Mouse (Mus musculus): ENCODE measurements around the gene Sdccag8. TPM values are rescaled to one million over a fixed set of nuclear protein-coding genes. Genes with fewer than 3 reads are reported as not detected.

Gene Sdccag8
- polyA plus RNA-seq, 1 experiment from 2014 or later = 18.2 TPM

- no peaks in the 10 kb centered on the region for H3K27me3 ChIP-seq (replicated peaks; ENCODE audit: control insufficient read depth, insufficient read depth, low read length)
- no peak overlapping the region for H3K27ac ChIP-seq (replicated peaks; ENCODE audit: low read depth, low read length)
- no peak overlapping the region for H3K4me2 ChIP-seq (ENCODE audit: low read depth, low read length)
- ATAC-seq (ENCODE audit: low read depth) (no peak), DNase-seq (ENCODE audit: low spot score) (no peak)
- no peaks in the 10 kb centered on the region for H3K4me1 ChIP-seq (ENCODE audit: control insufficient read depth, insufficient read depth, low read length)
- H3K36me3 ChIP-seq (ENCODE audit: control insufficient read depth, insufficient read depth, low read length) = no peaks in the 10 kb centered on the region
- no peaks in the 10 kb centered on the region for H3K9me3 ChIP-seq (ENCODE audit: control insufficient read depth, low read length)
- no peak overlapping the region for H3K4me3 ChIP-seq (ENCODE audit: low read depth, low read length)
- no peak overlapping the region for H3K9ac ChIP-seq (ENCODE audit: low read depth, low read length)
These were observed 231.4 kb downstream of the Sdccag8 start for GRCm38 (mm10) chr1:177045885-177046284.

- Histone ChIP-seq H3K4me1 (ENCODE audit: control insufficient read depth, insufficient read depth, low read length) (0 out of 2 replicates have a peak, but pooled peaks cover 3% of the 10 kb centered on the region), H3K9me3 (ENCODE audit: control insufficient read depth, low read length) (no peaks in the 10 kb centered on the region), H3K36me3 (ENCODE audit: control insufficient read depth, insufficient read depth, low read length) (no peaks in the 10 kb centered on the region), H3K9ac (ENCODE audit: low read depth, low read length) (no peak overlapping the region), H3K4me3 (ENCODE audit: low read depth, low read length) (no peak overlapping the region), H3K27me3 (replicated peaks; ENCODE audit: control insufficient read depth, insufficient read depth, low read length) (no peaks in the 10 kb centered on the region), H3K4me2 (ENCODE audit: low read depth, low read length) (no peak overlapping the region), H3K27ac (replicated peaks; ENCODE audit: low read depth, low read length) (no peak overlapping the region)
- no peak for DNase-seq (ENCODE audit: low spot score)
- ATAC-seq (ENCODE audit: low read depth) = no peak
- WGBS = 76% methylated on average over 2 of the region's 2 CpGs
These were observed 232.5 kb downstream of the Sdccag8 start for GRCm38 (mm10) chr1:177046963-177047362.

- DNase-seq (ENCODE audit: low spot score) = no peak
- Histone ChIP-seq H3K4me2 (ENCODE audit: low read depth, low read length) (no peak overlapping the region), H3K4me1 (ENCODE audit: control insufficient read depth, insufficient read depth, low read length) (0 out of 2 replicates have a peak, but pooled peaks cover 3% of the 10 kb centered on the region), H3K36me3 (ENCODE audit: control insufficient read depth, insufficient read depth, low read length) (no peaks in the 10 kb centered on the region), H3K9me3 (ENCODE audit: control insufficient read depth, low read length) (no peaks in the 10 kb centered on the region), H3K9ac (ENCODE audit: low read depth, low read length) (no peak overlapping the region), H3K27me3 (replicated peaks; ENCODE audit: control insufficient read depth, insufficient read depth, low read length) (no peaks in the 10 kb centered on the region), H3K27ac (replicated peaks; ENCODE audit: low read depth, low read length) (no peak overlapping the region), H3K4me3 (ENCODE audit: low read depth, low read length) (no peak overlapping the region)
- WGBS = 82% methylated on average over 2 of the region's 2 CpGs
- no peak for ATAC-seq (ENCODE audit: low read depth)
These were observed 234.3 kb downstream of the Sdccag8 start for GRCm38 (mm10) chr1:177048773-177049172.

GRCm38 (mm10) chr1:177051366-177051963 lies 237.0 kb downstream of the Sdccag8 start:
- 82% methylated on average over 11 of the region's 11 CpGs for WGBS
- H3K27ac ChIP-seq (replicated peaks; ENCODE audit: low read depth, low read length) = no peak overlapping the region
- no peaks in the 10 kb centered on the region for H3K27me3 ChIP-seq (replicated peaks; ENCODE audit: control insufficient read depth, insufficient read depth, low read length)
- H3K4me2 ChIP-seq (ENCODE audit: low read depth, low read length) = no peak overlapping the region
- H3K36me3 ChIP-seq (ENCODE audit: control insufficient read depth, insufficient read depth, low read length) = no peaks in the 10 kb centered on the region
- ATAC-seq (ENCODE audit: low read depth) = no peak
- H3K4me1 ChIP-seq (ENCODE audit: control insufficient read depth, insufficient read depth, low read length) = 0 out of 2 replicates have a peak, but pooled peaks cover 3% of the 10 kb centered on the region
- DNase-seq (ENCODE audit: low spot score) = peak; percentile 19
- H3K9ac ChIP-seq (ENCODE audit: low read depth, low read length) = no peak overlapping the region
- no peak overlapping the region for H3K4me3 ChIP-seq (ENCODE audit: low read depth, low read length)
- H3K9me3 ChIP-seq (ENCODE audit: control insufficient read depth, low read length) = no peaks in the 10 kb centered on the region

GRCm38 (mm10) chr1:177054891-177055290 lies 240.4 kb downstream of the Sdccag8 start:
- no peak overlapping the region for H3K4me2 ChIP-seq (ENCODE audit: low read depth, low read length)
- H3K27me3 ChIP-seq (replicated peaks; ENCODE audit: control insufficient read depth, insufficient read depth, low read length) = no peaks in the 10 kb centered on the region
- ATAC-seq (ENCODE audit: low read depth) (no peak), DNase-seq (ENCODE audit: low spot score) (no peak)
- H3K36me3 ChIP-seq (ENCODE audit: control insufficient read depth, insufficient read depth, low read length) = no peaks in the 10 kb centered on the region; the same call in 1 of the 2 replicates
- 69% methylated on average over 2 of the region's 2 CpGs for WGBS
- no peak overlapping the region for H3K4me3 ChIP-seq (ENCODE audit: low read depth, low read length)
- H3K9ac ChIP-seq (ENCODE audit: low read depth, low read length) = no peak overlapping the region
- H3K27ac ChIP-seq (replicated peaks; ENCODE audit: low read depth, low read length) = no peak overlapping the region
- H3K4me1 ChIP-seq (ENCODE audit: control insufficient read depth, insufficient read depth, low read length) = 0 out of 2 replicates have a peak, but pooled peaks cover 3% of the 10 kb centered on the region
- H3K9me3 ChIP-seq (ENCODE audit: control insufficient read depth, low read length) = no peaks in the 10 kb centered on the region

- DNase-seq (ENCODE audit: low spot score) (no peak), ATAC-seq (ENCODE audit: low read depth) (no peak)
- Histone ChIP-seq H3K4me3 (ENCODE audit: low read depth, low read length) (no peak overlapping the region), H3K4me2 (ENCODE audit: low read depth, low read length) (no peak overlapping the region), H3K36me3 (ENCODE audit: control insufficient read depth, insufficient read depth, low read length) (peaks cover 5% of the 10 kb centered on the region; the same call in 1 of the 2 replicates), H3K27me3 (replicated peaks; ENCODE audit: control insufficient read depth, insufficient read depth, low read length) (no peaks in the 10 kb centered on the region), H3K9ac (ENCODE audit: low read depth, low read length) (no peak overlapping the region), H3K27ac (replicated peaks; ENCODE audit: low read depth, low read length) (no peak overlapping the region), H3K4me1 (ENCODE audit: control insufficient read depth, insufficient read depth, low read length) (no peaks in the 10 kb centered on the region), H3K9me3 (ENCODE audit: control insufficient read depth, low read length) (no peaks in the 10 kb centered on the region)
- 83% methylated on average over 2 of the region's 2 CpGs for WGBS
These were observed 247.3 kb downstream of the Sdccag8 start for GRCm38 (mm10) chr1:177061761-177062160.

- no peaks in the 10 kb centered on the region for H3K9me3 ChIP-seq (ENCODE audit: control insufficient read depth, low read length)
- no peak for ATAC-seq (ENCODE audit: low read depth)
- no peaks in the 10 kb centered on the region for H3K4me1 ChIP-seq (ENCODE audit: control insufficient read depth, insufficient read depth, low read length)
These were observed 251.3 kb downstream of the Sdccag8 start for GRCm38 (mm10) chr1:177065732-177066131.

GRCm38 (mm10) chr1:177067123-177067646 lies 252.7 kb downstream of the Sdccag8 start:
- Histone ChIP-seq H3K4me1 (ENCODE audit: control insufficient read depth, insufficient read depth, low read length) (no peaks in the 10 kb centered on the region), H3K9me3 (ENCODE audit: control insufficient read depth, low read length) (no peaks in the 10 kb centered on the region), H3K27me3 (replicated peaks; ENCODE audit: control insufficient read depth, insufficient read depth, low read length) (no peaks in the 10 kb centered on the region), H3K27ac (replicated peaks; ENCODE audit: low read depth, low read length) (no peak overlapping the region), H3K4me3 (ENCODE audit: low read depth, low read length) (no peak overlapping the region), H3K9ac (ENCODE audit: low read depth, low read length) (no peak overlapping the region), H3K4me2 (ENCODE audit: low read depth, low read length) (no peak overlapping the region), H3K36me3 (ENCODE audit: control insufficient read depth, insufficient read depth, low read length) (0 out of 2 replicates have a peak, but pooled peaks cover under 1% of the 10 kb centered on the region)
- ATAC-seq (ENCODE audit: low read depth) (no peak), DNase-seq (ENCODE audit: low spot score) (no peak)
- WGBS = 80% methylated on average over 8 of the region's 8 CpGs

More at GRCm38 (mm10) chr1:177065732-177066131, 251.3 kb downstream of the Sdccag8 start:
- no peak overlapping the region for H3K27ac ChIP-seq (replicated peaks; ENCODE audit: low read depth, low read length)
- no peak for DNase-seq (ENCODE audit: low spot score)
- H3K36me3 ChIP-seq (ENCODE audit: control insufficient read depth, insufficient read depth, low read length) = 0 out of 2 replicates have a peak, but pooled peaks cover 5% of the 10 kb centered on the region
- no peak overlapping the region for H3K9ac ChIP-seq (ENCODE audit: low read depth, low read length)
- no peaks in the 10 kb centered on the region for H3K27me3 ChIP-seq (replicated peaks; ENCODE audit: control insufficient read depth, insufficient read depth, low read length)
- no peak overlapping the region for H3K4me3 ChIP-seq (ENCODE audit: low read depth, low read length)
- H3K4me2 ChIP-seq (ENCODE audit: low read depth, low read length) = no peak overlapping the region

GRCm38 (mm10) chr1:177069161-177069560 lies 254.7 kb downstream of the Sdccag8 start:
- no peaks in the 10 kb centered on the region for H3K36me3 ChIP-seq (ENCODE audit: control insufficient read depth, insufficient read depth, low read length)
- no peak overlapping the region for H3K4me3 ChIP-seq (ENCODE audit: low read depth, low read length)
- DNase-seq (ENCODE audit: low spot score) (no peak), ATAC-seq (ENCODE audit: low read depth) (no peak)
- 89% methylated on average over 2 of the region's 2 CpGs for WGBS
- no peaks in the 10 kb centered on the region for H3K9me3 ChIP-seq (ENCODE audit: control insufficient read depth, low read length)
- no peak overlapping the region for H3K4me2 ChIP-seq (ENCODE audit: low read depth, low read length)
- H3K4me1 ChIP-seq (ENCODE audit: control insufficient read depth, insufficient read depth, low read length) = no peaks in the 10 kb centered on the region
- no peak overlapping the region for H3K27ac ChIP-seq (replicated peaks; ENCODE audit: low read depth, low read length)
- H3K27me3 ChIP-seq (replicated peaks; ENCODE audit: control insufficient read depth, insufficient read depth, low read length) = no peaks in the 10 kb centered on the region
- H3K9ac ChIP-seq (ENCODE audit: low read depth, low read length) = no peak overlapping the region
